Mouse (Mus musculus) C2C12 (cell line): ENCODE measurements at regions not wholly inside any gene's neighbourhood (a gene's known extent, or its start where the extent isn't known, plus 50 kb on each side); places are given as distances from the start of the nearest gene placed in this dataset.

ENCODE experiments used
- CTCF ChIP-seq: IDR thresholded peaks from one replicate; pipeline ENCODE4 v1.5.1; 2011; ENCODE audit not compliant: control insufficient read depth, insufficient read depth, insufficient read length
- MAX ChIP-seq: IDR thresholded peaks from one replicate; pipeline ENCODE4 v1.6.1; 2011; ENCODE audit warnings: mild to moderate bottlenecking, control low read depth

- TF ChIP-seq CTCF: no peak
- no peak for TF ChIP-seq MAX
Observed at GRCm38 (mm10) chr8:126098886-126099285, 103.9 kb downstream of the Kcnk1 start.
